Mouse (Mus musculus) liver (tissue): ENCODE data around the gene Rps12.

Experiments used
- DNase-seq: peaks from one replicate; pipeline ENCODE4 v3.0.0-alpha.2; 2020; ENCODE audit warnings: mixed read lengths

Rps12 gene

DNA sequence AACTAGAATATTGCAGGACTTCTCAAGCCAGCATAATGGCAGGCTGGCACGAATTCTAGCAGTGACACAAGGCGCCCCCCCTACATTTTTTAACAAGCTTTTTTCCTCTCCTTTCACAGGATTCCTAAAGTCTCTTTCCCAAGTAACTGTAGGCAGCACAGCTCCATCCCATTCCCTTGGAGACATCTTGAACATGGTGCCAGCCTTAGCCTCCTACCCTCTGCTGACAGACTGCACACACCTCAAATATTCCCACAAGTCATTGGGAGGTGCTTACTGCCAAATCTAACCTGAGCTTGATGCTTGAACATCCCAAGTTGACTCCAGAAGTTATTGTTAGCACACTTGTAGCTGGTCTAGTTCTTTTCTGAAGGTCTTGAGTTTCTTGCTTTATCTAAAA lies 3.0 kb downstream of the Rps12 start:
- no peak for DNase-seq

DNA sequence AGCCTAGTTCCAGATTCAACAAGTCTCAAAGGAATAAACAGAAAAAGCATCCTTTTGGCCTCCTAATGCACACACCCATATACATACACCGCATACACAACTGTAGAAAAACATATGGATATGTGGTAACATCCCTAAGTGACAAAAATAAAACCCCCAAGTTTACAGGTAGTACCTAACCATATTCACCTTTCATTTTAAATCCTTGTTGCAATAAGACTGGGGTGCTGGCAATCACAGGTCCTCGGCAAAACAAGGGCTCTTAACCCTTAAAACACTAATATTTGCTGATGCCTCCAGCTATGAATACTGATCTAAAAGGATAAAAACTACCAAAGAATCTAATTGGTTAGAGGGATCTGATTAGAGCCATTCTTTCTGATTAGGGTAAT lies 3.6 kb downstream of the Rps12 start:
- no peak for DNase-seq

GRCm38 (mm10) chr10:23782855-23783492 lies 4.1 kb downstream of the Rps12 start:
- DNase-seq: peak; percentile 18

GRCm38 (mm10) chr10:23781760-23782735 lies 5.0 kb downstream of the Rps12 start:
- no peak for DNase-seq

DNA sequence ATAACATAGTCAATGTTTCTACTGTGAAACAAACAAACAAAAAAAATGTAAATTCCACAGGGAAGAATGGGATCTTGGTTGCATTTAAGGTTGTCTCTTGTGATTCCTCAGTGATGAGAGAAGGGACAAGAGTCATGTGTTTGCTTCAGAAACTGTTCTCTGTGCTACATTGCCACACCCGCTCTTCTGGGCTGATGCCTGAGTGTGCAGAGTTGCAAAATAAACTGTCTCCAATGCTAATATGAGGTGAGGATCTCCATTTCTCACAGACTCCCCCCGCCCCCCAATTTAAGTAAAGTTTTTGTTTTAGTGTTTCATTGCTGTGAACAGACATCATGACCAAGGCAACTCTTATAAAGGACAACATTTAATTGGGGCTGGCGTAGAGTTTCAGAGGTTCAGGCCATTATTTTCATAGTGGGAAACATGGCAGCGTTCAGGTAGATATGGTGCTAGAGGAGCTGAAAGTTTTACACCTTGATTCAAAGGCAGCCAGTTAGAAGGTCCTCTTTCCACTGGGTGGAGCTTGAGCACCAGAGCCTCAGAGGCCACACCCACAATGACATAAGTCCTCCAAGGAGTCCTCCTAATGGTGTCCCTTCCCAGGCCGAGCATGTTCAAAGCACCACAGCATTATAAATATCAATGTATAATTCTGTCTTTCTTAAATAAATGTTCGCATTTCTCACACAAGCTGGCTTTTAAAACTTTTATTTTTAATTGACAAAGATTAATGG lies 6.4 kb downstream of the Rps12 start:
- peak; percentile 69 for DNase-seq

DNA sequence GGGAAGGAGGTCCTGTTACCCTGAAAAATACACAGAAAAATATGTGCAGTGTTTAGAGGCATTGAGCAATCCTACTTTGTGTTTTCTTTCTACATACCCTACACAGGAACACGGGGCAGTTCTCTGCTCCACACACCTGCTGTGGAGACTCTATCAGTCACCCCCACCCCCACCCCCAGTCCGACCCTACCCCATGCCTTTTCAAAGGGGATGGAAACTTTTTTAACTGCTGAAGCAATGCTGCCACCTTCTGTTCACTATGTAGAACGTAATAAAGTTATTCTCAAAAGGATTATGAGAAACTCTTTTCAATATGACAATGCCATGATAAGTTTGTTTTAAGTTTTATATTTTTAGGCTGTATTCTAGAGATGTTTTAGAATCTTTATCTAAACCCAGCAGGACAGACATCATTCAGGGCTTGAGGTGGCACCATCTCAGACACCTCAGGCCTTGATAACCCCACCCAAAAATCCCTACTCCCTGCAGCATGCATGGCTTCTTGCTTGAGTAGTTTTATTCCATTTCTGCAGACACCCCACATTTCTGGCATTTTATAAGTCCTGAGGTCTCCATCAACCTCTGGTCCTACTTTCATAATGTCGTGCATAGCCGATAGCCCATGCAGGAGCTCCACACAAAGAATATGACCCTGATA lies 9.7 kb downstream of the Rps12 start:
- no peak for DNase-seq

GRCm38 (mm10) chr10:23754166-23754565 lies 32.9 kb downstream of the Rps12 start:
- no peak for DNase-seq
